Mouse (Mus musculus): ENCODE data around the gene Fkbp10. TPM values are rescaled to one million over a fixed set of nuclear protein-coding genes. Genes with fewer than 3 reads are reported as not detected.

The Fkbp10 gene
- polyA plus RNA-seq, 2 experiments from 2014 or later, result not detected

- ATAC-seq, result no peak
These were observed 2.0 kb upstream of the Fkbp10 start for GRCm38 (mm10) chr11:100413541-100413940.

GRCm38 (mm10) chr11:100414021-100414913 is 1.2 kb upstream of the Fkbp10 start, which contains the start of gene P3h4:
Gene P3h4, minus strand, starts transcription at chr11:100414836.
- no peak for ATAC-seq

- ATAC-seq, result no peak
These were observed 6.0 kb downstream of the Fkbp10 start for GRCm38 (mm10) chr11:100421537-100421936.

- ATAC-seq, result no peak
These were observed 8.3 kb downstream of the Fkbp10 start for GRCm38 (mm10) chr11:100423836-100424235.

DNA sequence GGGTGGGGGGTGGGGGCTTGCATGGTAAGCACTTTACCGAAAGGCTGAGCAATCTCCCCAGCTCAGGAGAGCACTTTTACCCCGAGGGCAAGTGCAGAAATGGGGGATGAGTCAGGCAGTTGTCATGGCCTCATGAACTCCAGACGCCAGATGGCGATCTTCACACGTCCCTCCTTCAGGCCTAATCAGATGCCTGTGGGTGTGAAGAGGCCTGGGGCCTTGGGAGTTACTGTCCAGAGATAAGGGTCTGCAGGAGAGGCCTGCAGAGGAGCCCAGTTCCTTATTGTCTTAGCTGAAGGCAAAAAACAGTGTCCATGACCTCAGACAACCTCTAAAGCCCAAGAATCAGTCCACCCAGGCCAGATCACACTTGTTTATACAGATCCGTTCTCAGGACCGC is 10.4 kb downstream of the Fkbp10 start:
- no peak for ATAC-seq

GRCm38 (mm10) chr11:100426820-100427219 is 11.3 kb downstream of the Fkbp10 start:
- ATAC-seq, result no peak

- no peak for ATAC-seq
These were observed 13.2 kb downstream of the Fkbp10 start for GRCm38 (mm10) chr11:100428612-100429199.

DNA sequence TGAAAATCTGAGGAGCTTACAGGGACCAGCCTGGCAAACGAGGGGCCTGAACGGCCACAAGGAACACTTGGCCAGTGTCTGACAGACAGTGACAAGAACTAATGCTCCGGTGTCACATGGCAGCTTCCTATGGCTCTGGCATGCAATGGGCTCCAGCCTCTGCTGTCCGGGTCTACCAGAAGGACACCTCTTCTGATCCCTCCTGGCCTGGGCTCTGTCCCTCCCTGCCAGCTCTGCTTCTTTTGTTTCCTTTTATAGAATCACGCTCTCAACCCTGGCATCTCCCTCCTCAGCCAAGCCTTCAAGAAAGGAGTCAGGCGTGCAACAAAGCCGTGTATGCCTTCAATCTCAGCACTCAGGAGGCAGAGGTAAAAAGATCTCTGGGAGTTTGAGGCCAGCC is 14.6 kb downstream of the Fkbp10 start:
- ATAC-seq, result no peak

DNA sequence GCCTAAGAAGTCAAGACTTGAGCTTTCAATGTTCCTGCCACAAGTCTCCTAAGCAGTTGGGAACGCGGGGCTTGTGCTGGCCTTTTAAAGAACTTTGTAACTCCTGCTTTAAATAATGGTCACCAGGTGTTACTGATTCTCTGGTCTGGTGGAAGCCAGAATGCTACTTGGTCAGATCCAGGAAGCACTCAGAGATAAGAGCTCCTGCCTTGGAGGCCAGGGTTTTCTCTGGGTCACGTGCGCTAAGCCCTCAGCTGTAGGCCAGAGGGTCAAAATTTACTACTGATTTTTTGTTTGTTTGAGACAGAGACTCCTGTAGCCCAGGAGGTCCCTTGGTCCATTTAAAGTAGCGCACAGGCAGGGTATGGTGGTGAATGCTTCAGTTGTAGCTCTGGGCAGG is 16.5 kb downstream of the Fkbp10 start:
- no peak for ATAC-seq

GRCm38 (mm10) chr11:100435678-100436246 is 20.3 kb downstream of the Fkbp10 start:
- ATAC-seq, result no peak

GRCm38 (mm10) chr11:100437901-100438300 is 22.4 kb downstream of the Fkbp10 start:
- no peak for ATAC-seq

DNA sequence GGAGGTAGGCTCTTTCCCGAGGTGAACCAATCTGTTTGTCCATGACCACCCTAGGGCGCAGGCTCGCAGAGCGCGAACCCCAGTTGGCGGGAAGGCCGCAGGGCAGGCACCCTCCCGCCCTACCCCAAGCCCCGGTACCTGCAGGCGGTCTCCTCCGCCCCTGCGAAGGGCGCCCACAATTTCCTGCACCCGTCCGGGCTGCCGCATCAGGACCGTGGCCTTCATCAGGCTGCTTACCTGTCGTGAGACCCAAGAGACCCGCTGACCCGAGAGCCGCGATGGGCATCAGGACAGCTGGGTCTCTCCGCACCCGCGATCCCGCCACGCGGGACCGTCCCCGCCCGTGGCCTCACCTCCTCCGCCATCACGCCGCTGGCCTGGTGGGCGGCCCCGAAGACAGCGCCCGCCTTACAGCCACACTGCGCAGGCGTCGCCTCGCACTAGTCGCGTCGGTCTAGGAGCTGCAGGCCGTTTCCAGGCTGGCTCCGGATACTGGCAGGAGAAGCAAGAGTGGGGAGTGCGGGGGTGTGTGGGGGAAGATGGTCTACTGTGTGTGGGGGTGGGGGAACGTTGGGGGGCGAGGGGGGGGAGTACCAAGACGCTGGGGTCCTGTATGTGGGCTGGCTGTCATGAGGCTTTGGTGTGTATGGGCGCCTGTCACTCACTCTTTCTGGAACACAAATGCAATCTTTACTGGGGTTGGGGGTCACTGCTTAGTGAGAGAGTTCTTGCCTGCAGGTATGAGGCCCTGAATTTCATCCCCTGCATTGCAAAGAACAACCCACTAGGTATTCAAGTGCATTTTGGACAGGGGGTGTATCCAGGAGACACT is 25.4 kb downstream of the Fkbp10 start:
- peak; percentile 96 for ATAC-seq

GRCm38 (mm10) chr11:100441797-100442196 is 26.3 kb downstream of the Fkbp10 start, which contains the start of the genes Nt5c3b and Klhl10:
Gene Nt5c3b, minus strand, starts transcription at chr11:100441808.
Gene Klhl10, plus strand, starts transcription at chr11:100441917.
- no peak for ATAC-seq

DNA sequence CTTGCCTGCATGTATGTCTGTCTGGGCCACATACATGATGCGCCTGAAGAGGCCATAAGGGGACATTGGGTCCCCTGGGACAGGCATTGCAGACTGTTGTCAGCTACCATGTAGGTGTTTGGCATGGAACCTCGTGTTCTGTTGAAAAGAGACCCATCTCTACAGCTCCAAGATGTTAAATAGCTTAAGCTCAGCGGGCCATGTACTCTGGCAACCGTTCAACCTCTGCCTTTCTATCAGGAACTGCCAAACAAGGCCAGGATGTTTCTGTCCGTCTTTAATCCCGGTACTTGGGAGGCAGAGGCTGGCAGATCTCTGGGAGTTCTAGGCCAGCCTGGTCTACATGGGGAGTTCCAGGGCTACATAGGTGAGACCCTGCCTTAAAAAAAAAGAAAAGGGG is 27.1 kb downstream of the Fkbp10 start:
- ATAC-seq, result no peak

GRCm38 (mm10) chr11:100457247-100457646 is 41.8 kb downstream of the Fkbp10 start:
- no peak for ATAC-seq

DNA sequence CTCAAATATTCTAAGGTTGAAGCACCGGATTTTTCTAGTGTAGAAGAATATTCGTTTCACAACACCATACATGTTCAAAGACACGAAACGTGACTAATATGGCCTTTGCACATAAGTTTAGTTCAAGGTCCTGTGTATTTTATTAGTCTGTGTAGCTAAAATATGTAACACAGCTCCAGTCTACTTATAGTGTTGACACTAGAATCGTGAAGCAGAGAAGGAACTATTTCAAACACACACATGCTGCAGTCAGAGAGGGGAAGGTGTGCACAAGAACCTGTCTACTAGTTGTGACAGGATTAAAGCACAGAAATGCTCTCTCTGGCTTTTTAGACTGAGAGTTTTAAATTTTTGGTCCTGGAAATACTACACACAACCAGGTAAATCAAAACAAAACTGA is 42.2 kb downstream of the Fkbp10 start:
- no peak for ATAC-seq

DNA sequence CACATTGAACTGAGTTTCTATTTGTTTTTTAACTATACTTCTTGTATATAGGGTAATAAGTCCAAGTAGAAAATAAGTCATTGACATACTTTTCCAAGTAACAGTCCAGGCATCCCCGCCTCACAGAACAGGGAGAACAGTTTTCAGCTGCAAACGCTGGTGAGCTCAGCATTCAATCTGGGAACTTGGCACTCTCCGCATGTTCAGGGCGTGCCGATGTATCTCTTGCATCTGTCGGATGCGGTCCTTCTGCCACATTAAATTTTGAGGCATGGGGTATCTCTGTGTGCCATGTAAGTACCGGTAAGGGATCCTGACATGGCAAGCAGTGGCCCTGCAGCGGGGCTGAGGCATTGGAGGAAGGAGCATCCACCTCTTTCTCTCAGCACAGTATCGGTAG is 47.2 kb downstream of the Fkbp10 start:
- ATAC-seq, result no peak

GRCm38 (mm10) chr11:100465229-100465792 is 49.8 kb downstream of the Fkbp10 start:
- no peak for ATAC-seq

- ATAC-seq, result no peak
These were observed 50.3 kb downstream of the Fkbp10 start for GRCm38 (mm10) chr11:100465833-100466232.

GRCm38 (mm10) chr11:100471352-100472196 is 56.1 kb downstream of the Fkbp10 start:
- no peak for ATAC-seq
